Mouse (Mus musculus): Measurements from ENCODE around the gene Cers2. TPM values are rescaled to one million over a fixed set of nuclear protein-coding genes. Genes with fewer than 3 reads are reported as not detected.
A peak's percentile ranks its signal among the peaks of the same experiment; 100 is the strongest.
"Not testable (repeated sequence)": the region's sequence is repeated elsewhere in the genome, so short reads cannot be mapped to it uniquely, and the experiment has no call there.

Cers2 gene
- polyA plus RNA-seq, 1 experiment from 2014 or later = 118 TPM

GRCm38 (mm10) chr3:95356701-95357449 is 42.3 kb downstream of the Cers2 start, which contains the start of gene Setdb1:
Gene Setdb1, minus strand, starts transcription at chr3:95357202.
- peak; percentile 89 for ATAC-seq (ENCODE audit: insufficient number of reproducible peaks, insufficient read depth, low FRiP score, low read depth)
- H3K9me3 ChIP-seq (ENCODE audit: control insufficient read depth, low read length); H3K27me3 ChIP-seq (ENCODE audit: control insufficient read depth, insufficient read depth, low read length); H3K4me1 ChIP-seq (ENCODE audit: control insufficient read depth in 2 of 2, insufficient read depth in 2 of 2, low read length in 2 of 2): not testable (repeated sequence)
- H3K36me3 ChIP-seq (ENCODE audit: control insufficient read depth, insufficient read depth, low read length) = peaks cover 23% of the 10 kb centered on the region
- H3K27ac ChIP-seq (replicated peaks in 1 of 2; ENCODE audit: control insufficient read depth in 1 of 2, insufficient read depth in 1 of 2, low read depth in 2 of 2, low read length in 2 of 2) = 0 out of 4 replicates have a peak within 1 kb of the TSS, but pooled peaks of 1 of the 2 experiments have one; percentile 44
- H3K4me3 ChIP-seq (ENCODE audit: control insufficient read depth in 1 of 2, insufficient read depth in 1 of 2, low read depth in 1 of 2, low read length in 2 of 2) = peak within 1 kb of the TSS; percentile 48 to 52
- H3K4me2 ChIP-seq (ENCODE audit: low read length) = peak within 1 kb of the TSS; percentile 58
- 1% methylated on average over 29 of the region's 57 CpGs for WGBS
- peak within 1 kb of the TSS; percentile 71 for H3K9ac ChIP-seq (ENCODE audit: low read length)

GRCm38 (mm10) chr3:95357746-95358145 is 43.2 kb downstream of the Cers2 start:
- no peak overlapping the region for H3K9ac ChIP-seq (ENCODE audit: low read length)
- no peaks in the 10 kb centered on the region for H3K4me1 ChIP-seq (ENCODE audit: control insufficient read depth in 2 of 2, insufficient read depth in 2 of 2, low read length in 2 of 2)
- H3K9me3 ChIP-seq (ENCODE audit: control insufficient read depth, low read length) = no peaks in the 10 kb centered on the region
- no peak overlapping the region for H3K4me3 ChIP-seq (ENCODE audit: control insufficient read depth in 1 of 2, insufficient read depth in 1 of 2, low read depth in 1 of 2, low read length in 2 of 2)
- H3K36me3 ChIP-seq (ENCODE audit: control insufficient read depth, insufficient read depth, low read length) = peaks cover 14% of the 10 kb centered on the region
- ATAC-seq (ENCODE audit: insufficient number of reproducible peaks, insufficient read depth, low FRiP score, low read depth) = no peak
- H3K4me2 ChIP-seq (ENCODE audit: low read length) = no peak overlapping the region
- H3K27me3 ChIP-seq (ENCODE audit: control insufficient read depth, insufficient read depth, low read length) = no peaks in the 10 kb centered on the region
- no peak overlapping the region for H3K27ac ChIP-seq (replicated peaks in 1 of 2; ENCODE audit: control insufficient read depth in 1 of 2, insufficient read depth in 1 of 2, low read depth in 2 of 2, low read length in 2 of 2)
- 87% methylated on average over 2 of the region's 2 CpGs for WGBS

GRCm38 (mm10) chr3:95360276-95360675 is 45.7 kb downstream of the Cers2 start:
- not testable (repeated sequence) for H3K4me1 ChIP-seq (ENCODE audit: control insufficient read depth in 2 of 2, insufficient read depth in 2 of 2, low read length in 2 of 2); H3K9ac ChIP-seq (ENCODE audit: low read length); H3K4me2 ChIP-seq (ENCODE audit: low read length); H3K27ac ChIP-seq (replicated peaks in 1 of 2; ENCODE audit: control insufficient read depth in 1 of 2, insufficient read depth in 1 of 2, low read depth in 2 of 2, low read length in 2 of 2); H3K4me3 ChIP-seq (ENCODE audit: control insufficient read depth in 1 of 2, insufficient read depth in 1 of 2, low read depth in 1 of 2, low read length in 2 of 2); H3K9me3 ChIP-seq (ENCODE audit: control insufficient read depth, low read length); H3K27me3 ChIP-seq (ENCODE audit: control insufficient read depth, insufficient read depth, low read length); ATAC-seq (ENCODE audit: insufficient number of reproducible peaks, insufficient read depth, low FRiP score, low read depth); H3K36me3 ChIP-seq (ENCODE audit: control insufficient read depth, insufficient read depth, low read length)
- 59% methylated on average over 3 of the region's 3 CpGs for WGBS

GRCm38 (mm10) chr3:95370101-95370500 is 55.5 kb downstream of the Cers2 start:
- Histone ChIP-seq H3K4me1 (ENCODE audit: control insufficient read depth in 2 of 2, insufficient read depth in 2 of 2, low read length in 2 of 2) (no peaks in the 10 kb centered on the region), H3K27me3 (ENCODE audit: control insufficient read depth, insufficient read depth, low read length) (no peaks in the 10 kb centered on the region), H3K36me3 (ENCODE audit: control insufficient read depth, insufficient read depth, low read length) (no peaks in the 10 kb centered on the region), H3K4me3 (ENCODE audit: control insufficient read depth in 1 of 2, insufficient read depth in 1 of 2, low read depth in 1 of 2, low read length in 2 of 2) (no peak overlapping the region), H3K4me2 (ENCODE audit: low read length) (no peak overlapping the region), H3K9me3 (ENCODE audit: control insufficient read depth, low read length) (no peaks in the 10 kb centered on the region), H3K9ac (ENCODE audit: low read length) (no peak overlapping the region), H3K27ac (replicated peaks in 1 of 2; ENCODE audit: control insufficient read depth in 1 of 2, insufficient read depth in 1 of 2, low read depth in 2 of 2, low read length in 2 of 2) (no peak overlapping the region)
- no peak for ATAC-seq (ENCODE audit: insufficient number of reproducible peaks, insufficient read depth, low FRiP score, low read depth)

Other genes with a start within 250 kb of the Cers2 start
- 11.9 and 12.7 TPM in 2 replicates for gene Pip5k1a, start 207.9 kb upstream of the Cers2 start, polyA plus RNA-seq (2014; fragmentation: Nextera tagmentation; extraction: Ambion mirVana)
- gene Vps72, start 203.8 kb upstream of the Cers2 start, polyA plus RNA-seq (2014; fragmentation: Nextera tagmentation; extraction: Ambion mirVana) = 87.5 and 95.7 TPM in 2 replicates
- 1.6 and 2.2 TPM in 2 replicates for gene Tmod4, start 190.3 kb upstream of the Cers2 start, polyA plus RNA-seq (2014; fragmentation: Nextera tagmentation; extraction: Ambion mirVana)
- 58.5 and 58.7 TPM in 2 replicates for gene Scnm1, start 180.8 kb upstream of the Cers2 start, polyA plus RNA-seq (2014; fragmentation: Nextera tagmentation; extraction: Ambion mirVana)
- gene Lysmd1, start 180.7 kb upstream of the Cers2 start, polyA plus RNA-seq (2014; fragmentation: Nextera tagmentation; extraction: Ambion mirVana) = 8.1 and 8.4 TPM in 2 replicates
- gene Tnfaip8l2, start 172.4 kb upstream of the Cers2 start, polyA plus RNA-seq (2014; fragmentation: Nextera tagmentation; extraction: Ambion mirVana) = 2.6 and 3.3 TPM in 2 replicates
- 3.2 and 5.8 TPM in 2 replicates for gene Sema6c, start 154.3 kb upstream of the Cers2 start, polyA plus RNA-seq (2014; fragmentation: Nextera tagmentation; extraction: Ambion mirVana)
- gene Gabpb2, start 96.9 kb upstream of the Cers2 start, polyA plus RNA-seq (2014; fragmentation: Nextera tagmentation; extraction: Ambion mirVana) = 6.6 and 7.9 TPM in 2 replicates
- 61.7 and 63.3 TPM in 2 replicates for gene Cdc42se1, start 86.1 kb upstream of the Cers2 start, polyA plus RNA-seq (2014; fragmentation: Nextera tagmentation; extraction: Ambion mirVana)
- gene Mllt11, start 82.6 kb upstream of the Cers2 start, polyA plus RNA-seq (2014; fragmentation: Nextera tagmentation; extraction: Ambion mirVana) = 12.6 and 14.2 TPM in 2 replicates
- gene Gm128, start 73.2 kb upstream of the Cers2 start, polyA plus RNA-seq (2014; fragmentation: Nextera tagmentation; extraction: Ambion mirVana) = 0.23 and 0.46 TPM in 2 replicates
- gene Bnipl, start 63.6 kb upstream of the Cers2 start, polyA plus RNA-seq (2014; fragmentation: Nextera tagmentation; extraction: Ambion mirVana) = not detected in 2 replicates
- gene Mindy1, start 33.4 kb upstream of the Cers2 start, polyA plus RNA-seq (2014; fragmentation: Nextera tagmentation; extraction: Ambion mirVana) = 25.6 and 28.8 TPM in 2 replicates
- 29.8 and 31.7 TPM in 2 replicates for gene Prune1, start 32.7 kb upstream of the Cers2 start, polyA plus RNA-seq (2014; fragmentation: Nextera tagmentation; extraction: Ambion mirVana)
- gene Anxa9, start 7.6 kb upstream of the Cers2 start, polyA plus RNA-seq (2014; fragmentation: Nextera tagmentation; extraction: Ambion mirVana) = 0.88 TPM in 2 replicates
- 22.1 and 24.4 TPM in 2 replicates for gene Setdb1, start 42.4 kb downstream of the Cers2 start, polyA plus RNA-seq (2014; fragmentation: Nextera tagmentation; extraction: Ambion mirVana)
- not detected in 2 replicates for gene 4930558C23Rik, start 88.0 kb downstream of the Cers2 start, polyA plus RNA-seq (2014; fragmentation: Nextera tagmentation; extraction: Ambion mirVana)
- 27.5 and 28.5 TPM in 2 replicates for gene Arnt, start 119.6 kb downstream of the Cers2 start, polyA plus RNA-seq (2014; fragmentation: Nextera tagmentation; extraction: Ambion mirVana)
- gene Ctsk, start 184.5 kb downstream of the Cers2 start, polyA plus RNA-seq (2014; fragmentation: Nextera tagmentation; extraction: Ambion mirVana) = 23.2 and 23.9 TPM in 2 replicates
- 19.0 and 28.3 TPM in 2 replicates for gene Ctss, start 212.0 kb downstream of the Cers2 start, polyA plus RNA-seq (2014; fragmentation: Nextera tagmentation; extraction: Ambion mirVana)
- gene Hormad1, start 244.9 kb downstream of the Cers2 start, polyA plus RNA-seq (2014; fragmentation: Nextera tagmentation; extraction: Ambion mirVana) = not detected in 2 replicates